Mouse (Mus musculus): ENCODE measurements around the gene Egr2. TPM values are rescaled to one million over a fixed set of nuclear protein-coding genes. Genes with fewer than 3 reads are reported as not detected.

The Egr2 gene
- total RNA-seq (2021) = 1 to 10 TPM; 1.2 to 1.5 TPM

DNA sequence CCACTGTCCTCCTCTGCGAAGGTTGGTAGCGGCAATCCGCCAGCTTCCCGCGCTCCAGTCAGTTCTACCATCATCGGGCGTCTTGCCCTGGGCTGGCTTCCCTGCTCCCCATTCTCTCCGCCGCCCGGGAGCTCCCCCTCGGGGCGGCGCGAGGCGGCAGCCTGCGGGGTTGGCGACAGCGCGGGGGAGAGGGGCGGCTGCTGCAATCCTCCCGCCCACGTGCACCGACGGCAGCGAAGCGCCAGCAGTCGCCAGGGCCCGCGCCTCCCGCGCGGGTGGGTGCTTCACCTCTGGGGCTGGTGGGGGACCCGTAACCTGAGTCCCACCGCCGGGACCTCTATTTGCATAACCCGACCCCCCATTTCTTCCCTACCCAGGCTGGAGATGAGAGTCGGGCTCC, at the start of gene Egr2:
Gene Egr2, plus strand, starts transcription at position 220 of the 400 bp plus-strand sequence.
- DNase-seq = peak; percentile 41

DNA sequence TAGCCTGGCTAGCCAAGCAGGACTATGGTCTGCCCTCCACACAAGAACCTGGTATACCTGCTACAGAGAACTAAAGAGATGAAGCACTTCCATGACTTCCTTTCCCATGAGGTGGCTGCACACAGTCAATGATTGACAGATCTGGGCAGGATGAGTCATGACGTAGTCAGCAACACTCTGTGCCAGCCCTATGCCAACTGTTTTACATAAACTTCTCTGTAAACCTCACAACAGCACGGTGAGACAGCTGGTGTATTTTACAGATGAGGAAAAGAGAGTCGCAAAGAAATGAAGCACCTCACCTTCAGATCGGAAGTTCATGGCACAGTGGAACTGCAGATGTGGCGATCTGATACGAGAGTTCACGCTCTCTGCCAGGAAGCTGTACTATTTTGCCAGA, 47.8 kb upstream of the Egr2 start:
- no peak for DNase-seq

DNA sequence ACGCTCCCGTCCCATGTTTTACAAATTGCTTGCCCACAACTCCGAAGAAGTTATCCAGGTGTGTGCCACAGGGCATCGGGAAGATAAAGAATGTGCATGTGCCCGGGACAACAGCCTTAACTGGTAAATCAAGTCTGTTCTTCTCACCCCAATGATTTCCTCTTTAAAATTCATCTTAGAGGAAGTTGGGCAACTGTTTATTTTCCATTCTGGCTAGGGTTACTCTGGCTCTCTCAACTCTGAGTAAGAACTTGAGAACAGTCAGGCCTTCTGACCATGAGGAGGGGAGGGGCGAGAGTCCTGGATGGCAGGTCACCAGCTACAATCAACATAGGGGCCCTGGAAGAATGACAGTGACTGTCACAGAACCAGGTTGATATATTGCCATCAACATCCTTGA, 45.4 kb upstream of the Egr2 start:
- no peak for DNase-seq

DNA sequence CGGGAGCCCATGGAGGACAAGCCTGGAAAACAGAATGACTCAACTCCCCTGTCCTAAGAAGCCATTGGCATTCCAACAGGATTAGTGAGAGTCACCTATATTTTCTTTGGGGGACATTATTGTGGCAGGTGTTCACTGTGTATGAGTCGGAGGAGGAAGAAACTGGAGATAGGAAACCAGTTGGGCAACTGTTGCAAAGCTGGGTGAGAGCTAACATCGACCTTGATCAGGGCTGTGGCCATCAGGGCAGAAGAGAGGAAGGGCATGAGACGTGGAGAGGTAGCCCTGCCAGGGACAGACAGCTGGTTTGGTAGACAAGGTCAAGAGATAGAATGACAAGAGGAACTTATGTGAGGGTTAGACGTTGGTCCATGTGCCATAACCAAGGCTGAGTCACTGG, 44.6 kb upstream of the Egr2 start:
- DNase-seq = no peak

DNA sequence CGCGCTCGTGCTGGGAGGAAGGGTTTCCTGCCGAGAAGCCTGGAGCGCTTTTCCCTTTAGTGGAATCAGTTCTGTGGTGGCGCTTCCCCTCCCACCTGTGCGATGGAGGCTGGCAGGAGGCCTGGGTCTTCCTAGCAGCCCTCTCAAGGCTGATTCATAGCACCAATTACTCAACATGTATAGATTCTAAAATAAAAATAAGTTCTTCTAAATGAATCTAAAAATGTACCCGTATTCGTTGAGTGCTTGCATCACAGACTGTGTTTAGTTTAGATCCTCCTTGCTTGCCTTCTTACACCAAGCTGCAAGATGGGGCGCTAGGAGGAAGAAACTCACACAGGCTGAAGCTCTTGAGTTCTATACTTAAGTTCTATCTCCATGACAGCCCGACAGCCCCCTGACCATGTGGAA, 43.1 kb upstream of the Egr2 start:
- DNase-seq = no peak

DNA sequence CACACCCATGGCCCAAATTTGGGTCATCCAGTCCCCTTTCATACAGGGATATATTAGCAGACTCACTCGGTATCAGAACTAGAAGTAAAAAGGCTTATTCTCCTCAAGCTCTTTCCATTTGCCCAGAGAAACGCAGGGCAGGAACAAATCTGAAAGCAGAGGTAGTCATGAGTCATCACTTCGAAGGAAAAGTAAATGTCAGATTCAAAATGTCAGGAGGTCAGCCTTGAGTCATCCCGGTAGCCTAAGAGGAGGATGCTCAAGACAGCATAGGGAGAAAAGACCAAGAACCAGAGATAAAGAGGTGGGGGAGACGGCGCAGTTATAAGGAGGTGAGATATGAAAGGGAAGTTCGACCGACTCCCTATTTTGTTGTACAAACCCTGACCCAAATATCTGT, 41.7 kb upstream of the Egr2 start:
- no peak for DNase-seq

DNA sequence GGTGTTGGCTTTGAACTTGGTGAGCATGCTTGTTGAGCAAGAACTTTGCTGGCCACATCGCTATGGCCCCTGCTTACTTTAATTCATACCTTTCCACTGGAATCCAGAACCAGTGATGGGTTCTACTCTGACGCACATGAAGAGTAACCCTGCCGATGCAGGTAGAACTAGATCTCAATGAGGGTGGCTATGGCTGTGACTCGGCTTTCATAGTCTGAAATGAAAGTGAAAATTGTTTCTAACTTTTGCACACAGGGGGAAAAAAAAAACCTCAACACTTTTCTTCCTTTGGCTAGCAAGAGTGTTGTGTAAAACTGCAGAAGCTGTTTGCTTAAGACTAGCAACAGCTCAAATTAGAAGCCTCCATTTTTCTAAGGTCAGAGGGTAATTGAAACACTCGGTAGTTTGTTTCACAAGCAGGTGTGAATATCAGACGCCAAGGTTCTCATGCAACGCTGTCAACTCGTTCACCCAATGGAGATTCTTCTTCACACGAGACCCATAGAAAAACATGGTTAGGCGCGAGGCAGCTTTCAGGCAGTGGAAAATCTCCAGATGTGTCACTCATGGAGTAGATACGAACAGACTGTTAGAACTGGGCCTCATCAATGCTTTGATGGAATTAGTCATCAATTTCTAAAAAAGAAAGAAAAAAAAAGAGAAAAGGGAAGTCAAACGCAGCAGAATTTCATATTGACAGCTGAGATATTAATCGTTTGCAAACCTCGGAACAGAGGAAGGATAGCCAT, 38.0 kb upstream of the Egr2 start:
- no peak for DNase-seq

DNA sequence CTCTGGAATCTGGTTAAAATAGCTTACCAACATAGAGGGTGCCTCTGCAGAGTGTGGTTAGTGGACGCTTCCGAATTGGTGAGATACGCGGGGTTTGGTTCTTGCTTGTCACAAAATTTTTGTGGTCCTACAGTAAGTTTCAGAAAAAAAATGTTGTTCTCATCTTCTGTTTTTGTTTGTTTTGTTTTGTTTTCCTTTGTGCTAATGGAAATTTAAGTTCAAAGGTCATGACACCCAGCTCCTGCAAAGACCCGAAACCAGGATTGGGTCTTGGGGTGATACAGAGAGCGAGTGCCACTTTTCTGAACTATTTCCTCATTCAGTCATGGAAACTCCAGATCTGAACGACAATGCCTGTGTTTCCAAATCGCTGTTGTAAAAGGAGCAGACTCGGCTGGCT, 37.3 kb upstream of the Egr2 start:
- no peak for DNase-seq

DNA sequence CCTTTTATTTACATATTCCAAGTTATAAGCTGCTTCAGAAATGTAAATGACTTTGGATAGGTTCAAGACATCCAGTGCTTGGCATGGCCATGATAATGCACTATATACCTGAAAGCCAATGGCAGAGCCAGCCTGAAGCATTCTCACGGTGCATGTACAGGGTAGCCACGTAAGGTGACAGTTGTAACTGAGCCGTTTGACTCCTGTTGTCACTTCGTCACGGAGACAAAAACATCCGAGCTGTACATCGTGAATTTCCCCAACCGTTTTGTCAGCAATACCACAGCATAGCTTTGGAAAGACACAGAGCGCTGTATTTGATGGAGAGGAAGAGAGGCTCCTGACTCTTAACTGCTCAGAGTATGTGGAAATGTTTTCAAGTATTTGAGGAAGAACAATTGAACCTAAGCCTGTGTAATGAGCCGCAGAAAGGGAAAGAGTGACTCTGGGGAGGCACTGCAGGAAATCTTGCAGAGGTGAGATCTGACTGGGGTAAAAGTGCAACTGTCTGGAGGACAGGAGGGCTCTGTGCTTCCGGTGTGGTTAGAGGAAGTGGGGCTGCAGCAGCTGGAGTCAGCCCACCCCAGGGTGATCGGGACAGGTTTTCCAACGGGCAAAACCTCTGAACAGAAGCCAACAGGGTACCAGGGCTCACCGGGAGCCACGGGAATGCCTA, 31.8 kb upstream of the Egr2 start:
- no peak for DNase-seq

DNA sequence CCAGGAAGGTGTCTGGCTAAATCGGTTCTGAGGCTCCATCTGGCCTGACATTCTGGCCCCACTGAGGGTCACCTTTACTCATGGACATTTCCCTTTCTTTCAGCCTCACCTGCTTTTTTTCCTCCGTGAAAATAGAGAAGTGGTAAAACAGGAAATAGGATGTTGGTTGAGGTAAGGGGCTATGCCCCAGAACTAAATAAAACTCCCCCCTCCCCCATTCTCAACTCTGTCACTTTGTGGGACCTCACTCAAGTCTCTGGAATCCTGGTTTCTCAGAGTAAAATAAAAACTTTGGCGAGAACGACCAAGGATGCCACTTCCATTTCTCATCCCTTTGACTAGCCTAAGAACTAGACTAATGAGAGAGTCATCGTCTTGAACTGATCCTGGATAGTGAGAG, 31.2 kb upstream of the Egr2 start:
- no peak for DNase-seq

DNA sequence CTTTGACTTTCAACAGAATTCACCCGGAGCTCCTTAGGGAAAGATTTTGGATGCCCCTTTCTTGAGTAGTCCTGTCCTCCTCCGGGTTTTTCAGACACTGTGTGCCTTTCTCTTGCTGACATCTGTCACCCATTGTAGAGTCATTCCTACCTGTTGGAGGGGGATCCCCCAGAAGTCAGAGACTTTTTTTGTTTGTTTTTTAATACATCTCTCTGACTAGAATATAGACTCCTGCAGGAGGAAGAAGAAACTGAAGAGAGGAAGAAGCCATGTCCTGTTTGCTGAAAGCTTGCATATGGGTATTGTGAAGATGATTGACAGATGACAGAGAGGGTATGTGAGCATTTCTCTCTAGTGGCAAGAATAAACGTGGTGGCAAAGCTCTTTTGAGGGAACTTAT, 30.0 kb upstream of the Egr2 start:
- no peak for DNase-seq

DNA sequence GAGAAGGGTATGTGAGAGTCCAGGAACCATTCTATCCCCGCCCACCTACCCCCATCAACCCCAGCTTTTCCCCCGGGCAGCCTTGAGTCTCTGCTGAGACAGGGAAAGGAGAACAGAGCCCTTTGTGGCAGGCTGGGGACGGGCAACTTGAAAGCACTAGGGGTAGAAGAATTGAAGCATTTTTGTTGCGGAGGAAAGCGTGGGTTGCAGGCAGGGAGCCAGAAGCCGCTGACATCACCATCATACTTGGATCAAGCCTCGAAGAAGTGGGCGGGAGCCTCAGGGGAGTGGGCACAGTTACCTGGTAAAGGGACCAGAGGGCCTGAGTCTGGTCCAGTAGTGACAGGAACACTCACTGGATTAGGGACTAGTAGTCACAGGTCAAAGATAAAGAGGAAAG, 23.1 kb upstream of the Egr2 start:
- DNase-seq = peak; percentile 44

DNA sequence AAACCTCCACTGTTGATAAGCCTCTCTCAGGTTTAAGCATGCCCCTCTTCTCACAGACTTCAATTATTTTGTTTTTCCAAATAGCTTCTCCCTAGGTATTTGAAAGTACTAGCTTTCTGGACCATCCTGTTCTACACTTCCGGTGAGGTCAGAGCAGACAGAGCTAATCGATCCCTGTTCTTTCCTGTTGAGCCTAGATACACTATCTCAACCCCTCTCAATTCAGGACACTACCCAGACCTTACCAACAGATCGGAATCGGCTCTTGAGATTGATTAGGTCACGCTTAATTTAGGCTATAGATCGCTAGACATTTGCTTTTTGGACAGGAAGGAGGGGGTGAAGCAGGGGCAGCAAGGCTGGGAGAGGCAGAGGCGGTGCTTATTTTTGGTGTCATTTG, 22.4 kb upstream of the Egr2 start:
- no peak for DNase-seq

DNA sequence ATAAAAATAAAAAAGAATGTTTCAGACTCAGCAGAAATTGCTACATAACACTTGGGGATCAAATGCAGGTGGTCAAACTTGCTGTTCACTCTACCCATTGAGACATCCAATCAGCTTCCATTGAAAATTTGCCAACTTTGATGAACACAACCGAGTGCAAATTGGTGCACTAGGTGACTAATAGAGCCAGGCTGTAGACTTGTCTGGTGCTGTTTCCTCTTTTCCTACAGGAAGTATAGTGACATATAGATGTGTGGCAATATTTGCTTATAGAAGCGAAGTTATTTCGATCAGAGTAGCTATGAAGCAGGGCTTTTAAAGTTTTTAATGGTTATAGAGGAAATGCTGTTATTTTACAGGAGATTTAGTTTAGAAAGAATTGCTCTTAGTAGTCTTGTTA, 16.5 kb upstream of the Egr2 start:
- DNase-seq = no peak

DNA sequence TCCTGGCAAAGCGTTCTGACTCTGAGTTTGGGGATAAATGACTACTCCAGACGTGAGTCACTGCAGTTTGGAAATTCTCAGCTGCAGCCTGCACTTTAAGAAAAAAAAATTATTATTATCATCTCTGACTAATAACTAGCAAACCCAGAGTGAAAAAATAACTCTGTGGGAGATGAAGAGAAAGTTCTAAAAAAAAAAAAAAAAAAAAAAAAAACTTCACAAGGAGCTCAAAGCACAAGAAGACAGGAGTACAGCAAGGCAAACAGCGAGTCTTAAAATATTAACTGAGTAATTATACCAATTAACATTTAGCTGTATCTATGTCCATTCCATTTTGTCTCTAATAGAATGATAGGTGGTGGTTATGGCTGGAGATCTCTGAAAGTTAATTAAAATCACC, 11.1 kb upstream of the Egr2 start:
- no peak for DNase-seq

DNA sequence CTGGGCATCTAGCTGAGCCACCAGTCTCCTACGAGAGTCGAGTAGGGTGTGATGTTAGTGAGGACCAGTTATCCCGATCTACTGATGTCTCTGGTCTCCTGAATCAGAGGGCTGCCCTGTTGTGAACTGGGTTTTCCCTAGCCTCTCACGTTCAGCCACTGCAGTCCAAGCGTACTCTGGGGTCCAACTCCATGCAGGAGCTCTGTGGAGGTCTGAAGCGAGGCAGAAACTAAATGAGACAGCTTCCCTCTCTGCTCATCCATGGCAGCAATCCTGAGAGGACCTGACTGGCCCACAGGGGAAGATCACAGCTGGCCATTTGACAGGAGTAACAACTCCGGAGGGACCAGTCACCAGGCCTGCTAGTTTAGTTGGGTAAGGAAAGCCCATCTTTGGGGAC, 10.6 kb upstream of the Egr2 start:
- no peak for DNase-seq

DNA sequence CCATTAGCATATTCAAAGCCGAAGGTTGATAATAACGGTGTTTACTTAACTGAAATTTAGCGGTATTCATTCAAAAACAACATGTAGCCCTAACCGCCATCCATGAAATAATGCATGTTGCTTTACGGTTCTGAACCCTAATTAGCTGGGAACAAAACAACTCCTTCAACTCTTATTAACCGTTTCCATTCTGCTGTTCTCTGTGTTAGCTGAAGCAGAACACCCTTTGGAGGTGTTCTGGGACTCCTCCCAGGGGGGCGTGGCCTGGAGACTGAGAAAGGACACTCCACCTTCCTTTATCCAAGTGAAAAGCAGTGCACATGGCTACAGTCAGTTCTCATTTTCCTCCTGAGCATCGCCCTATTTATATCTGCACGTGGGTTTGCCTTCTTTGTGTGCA, 8.8 kb upstream of the Egr2 start:
- DNase-seq = no peak

DNA sequence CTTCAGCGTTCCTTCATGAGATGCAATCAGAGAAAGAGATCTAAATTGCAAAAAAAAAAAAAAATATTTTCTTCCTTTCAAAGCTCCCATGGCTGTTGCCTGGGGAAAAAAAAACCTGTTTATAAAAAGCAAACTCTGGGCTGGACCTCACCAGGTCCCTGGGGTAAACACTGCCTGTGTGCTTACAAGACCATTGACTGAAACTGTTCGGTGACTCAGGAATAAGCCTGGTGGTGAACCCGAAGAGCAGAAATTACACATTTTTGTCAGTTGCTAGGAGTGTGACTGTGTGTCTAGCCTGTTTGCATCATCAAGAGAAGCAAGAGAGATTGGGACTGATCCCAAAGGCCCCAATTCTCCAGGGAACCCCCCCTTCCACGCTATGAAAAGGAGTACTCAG, 5.5 kb upstream of the Egr2 start:
- no peak for DNase-seq

DNA sequence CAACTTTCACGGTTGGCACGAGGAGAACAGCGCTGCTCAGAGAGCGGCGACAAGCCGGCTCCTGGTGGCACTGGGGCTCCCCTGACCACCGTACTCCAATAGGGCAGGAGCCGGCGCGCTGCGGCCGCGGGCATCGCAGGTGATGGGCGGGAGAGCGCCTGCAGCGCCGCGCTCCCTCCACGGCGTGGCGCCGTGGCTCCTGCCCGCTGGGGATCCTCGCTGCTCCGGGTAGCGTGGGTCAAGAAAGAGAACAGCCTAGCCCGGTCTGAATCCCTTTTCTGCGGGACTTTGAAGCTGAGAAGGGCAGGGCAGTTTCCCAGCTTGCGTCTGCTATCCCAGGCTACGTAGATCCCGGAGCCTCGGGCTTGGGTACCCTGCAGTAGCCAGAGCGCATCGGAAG, 697 bp downstream of the Egr2 start:
- DNase-seq = peak; percentile 84

DNA sequence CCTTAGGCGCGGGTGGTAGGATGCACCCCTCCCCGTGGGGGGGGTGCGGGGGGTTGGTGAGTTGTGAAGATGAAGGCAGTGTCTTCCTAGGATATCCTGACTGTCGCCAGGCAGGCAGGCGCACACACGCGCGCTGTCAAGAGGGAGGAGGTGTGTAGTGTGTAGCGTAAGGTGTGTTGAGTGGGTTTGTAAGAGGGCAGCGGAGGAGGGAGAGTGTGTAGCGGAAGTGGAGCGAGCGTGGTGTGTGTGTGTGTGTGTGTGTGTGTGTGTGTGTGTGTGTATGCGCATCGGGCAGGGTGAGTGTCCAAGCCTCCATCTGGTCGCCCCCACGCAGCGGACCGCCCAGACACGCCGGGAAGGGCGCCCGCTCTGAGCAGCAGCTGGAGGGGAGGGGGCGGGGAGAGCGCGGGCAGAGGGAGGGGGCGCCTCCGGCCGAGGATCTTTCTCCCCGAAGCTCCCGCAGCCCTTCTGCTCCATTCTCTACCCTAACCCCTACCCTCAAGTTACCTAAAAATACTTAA, 1.4 kb downstream of the Egr2 start:
- DNase-seq = peak; percentile 65

DNA sequence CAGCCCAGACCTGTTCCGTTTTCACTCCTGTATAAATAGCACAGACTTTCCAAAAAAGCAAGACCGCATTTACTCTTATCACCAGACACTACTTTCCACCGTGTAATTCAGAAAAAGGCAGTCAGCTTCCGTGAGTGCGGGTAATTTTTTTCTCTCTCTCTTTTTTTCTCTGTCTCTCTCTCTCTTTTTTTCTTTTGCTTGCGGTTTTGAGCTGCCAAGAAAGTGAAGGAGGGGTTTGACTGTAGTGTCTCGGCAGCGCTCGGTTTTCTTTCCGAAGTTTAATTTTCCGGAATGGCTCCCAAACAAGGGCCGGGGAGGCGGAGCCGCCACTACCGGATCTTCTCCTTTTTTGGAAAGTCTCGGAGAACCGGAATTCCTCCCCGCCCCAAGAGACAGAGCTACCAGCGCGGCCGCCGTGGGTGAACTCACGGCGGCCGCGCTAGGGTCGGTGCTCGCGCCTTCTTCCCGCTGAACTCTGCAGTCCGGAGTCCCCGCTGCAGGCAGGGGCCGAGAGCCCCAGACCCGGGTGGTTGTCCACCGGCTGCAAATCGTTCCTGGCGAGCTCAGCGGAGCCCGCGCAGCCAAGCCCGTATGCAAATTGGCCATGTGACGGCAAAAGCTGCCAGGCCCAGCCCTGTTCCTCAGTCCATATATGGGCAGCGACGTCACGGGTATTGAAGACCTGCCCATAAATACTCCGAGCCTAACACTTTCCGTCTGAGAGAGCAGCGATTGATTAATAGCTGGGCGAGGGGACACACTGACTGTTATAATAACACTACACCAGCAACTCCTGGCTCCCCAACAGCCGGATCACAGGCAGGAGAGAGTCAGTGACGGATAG, 2.1 kb downstream of the Egr2 start:
- DNase-seq = peak; percentile 92

DNA sequence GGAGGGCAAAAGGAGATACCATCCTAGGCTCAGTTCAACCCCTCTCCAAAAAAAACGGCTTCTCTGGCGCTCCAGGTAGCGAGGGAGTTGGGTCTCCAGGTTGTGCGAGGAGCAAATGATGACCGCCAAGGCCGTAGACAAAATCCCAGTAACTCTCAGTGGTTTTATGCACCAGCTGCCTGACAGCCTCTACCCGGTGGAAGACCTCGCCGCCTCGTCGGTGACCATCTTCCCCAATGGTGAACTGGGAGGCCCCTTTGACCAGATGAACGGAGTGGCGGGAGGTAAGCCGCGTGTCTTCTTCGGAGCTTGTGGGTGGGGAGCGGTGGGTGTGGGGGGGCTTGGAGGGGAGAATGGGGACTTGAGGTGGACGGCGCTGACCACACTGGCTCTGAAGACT, 2.8 kb downstream of the Egr2 start:
- DNase-seq = peak; percentile 11
